Mouse (Mus musculus): ENCODE measurements around the gene Skor1. TPM values are rescaled to one million over a fixed set of nuclear protein-coding genes. Genes with fewer than 3 reads are reported as not detected.

Skor1 gene
- polyA plus RNA-seq, 1 experiment: 0.04 TPM

GRCm38 (mm10) chr9:63091101-63091921, 57.5 kb downstream of the Skor1 start:
- no peaks in the 10 kb centered on the region for H3K27me3 ChIP-seq (ENCODE audit: control insufficient read depth, insufficient read depth, low read length)
- H3K4me3 ChIP-seq (ENCODE audit: control insufficient read depth, insufficient read depth, low read length): no peak overlapping the region
- no peak overlapping the region for H3K27ac ChIP-seq (ENCODE audit: control insufficient read depth, insufficient read depth, low read length)
- TF ChIP-seq CTCF (IDR thresholded peaks at IDR 0.05; ENCODE audit: borderline replicate concordance, control insufficient read depth, extremely low read depth, insufficient read depth, low read length, poor library complexity) (no peak), POLR2A (IDR thresholded peaks at IDR 0.05; ENCODE audit: control insufficient read depth, extremely low read depth, insufficient read depth, low read length, poor library complexity) (no peak)
- no peaks in the 10 kb centered on the region for H3K36me3 ChIP-seq (ENCODE audit: control insufficient read depth, insufficient read depth, low read length)
- DNase-seq: no peak
- peaks cover 3% of the 10 kb centered on the region for H3K4me1 ChIP-seq (replicated peaks; ENCODE audit: control insufficient read depth, insufficient read depth, low read length)
- 85% methylated on average over 23 of the region's 23 CpGs for WGBS

GRCm38 (mm10) chr9:63089141-63089540, 59.6 kb downstream of the Skor1 start:
- Histone ChIP-seq H3K27me3 (ENCODE audit: control insufficient read depth, insufficient read depth, low read length) (no peaks in the 10 kb centered on the region), H3K4me3 (ENCODE audit: control insufficient read depth, insufficient read depth, low read length) (no peak overlapping the region), H3K27ac (ENCODE audit: control insufficient read depth, insufficient read depth, low read length) (no peak overlapping the region), H3K36me3 (ENCODE audit: control insufficient read depth, insufficient read depth, low read length) (no peaks in the 10 kb centered on the region), H3K4me1 (replicated peaks; ENCODE audit: control insufficient read depth, insufficient read depth, low read length) (peaks cover 3% of the 10 kb centered on the region)
- no peak for TF ChIP-seq CTCF (IDR thresholded peaks at IDR 0.05; ENCODE audit: borderline replicate concordance, control insufficient read depth, extremely low read depth, insufficient read depth, low read length, poor library complexity)
- TF ChIP-seq POLR2A (IDR thresholded peaks at IDR 0.05; ENCODE audit: control insufficient read depth, extremely low read depth, insufficient read depth, low read length, poor library complexity): no peak
- WGBS: 67% methylated on average over 4 of the region's 4 CpGs
- DNase-seq: peak; percentile 4

Other genes with a start within 250 kb of the Skor1 start
- gene Pias1, start 161.0 kb downstream of the Skor1 start, polyA plus RNA-seq (2012; rRNA removed): 60.9 and 64.3 TPM in 2 replicates
- 109 and 143 TPM in 2 replicates for gene Map2k5, start 228.9 kb upstream of the Skor1 start, polyA plus RNA-seq (2012; rRNA removed)